Mouse (Mus musculus) E14TG2a.4 (cell line): ENCODE measurements around the gene Exoc4.

ENCODE experiments used
- H3K27me3 ChIP-seq: 2 replicates; pipeline ENCODE4 v1.6.1; 2014; ENCODE audit warnings: low read length, control low read depth; ENCODE audit not compliant: insufficient read depth
- H3K36me3 ChIP-seq: 2 replicates; pipeline ENCODE4 v1.6.1; 2014; ENCODE audit warnings: low read length, control low read depth; ENCODE audit not compliant: insufficient read depth
- H3K4me1 ChIP-seq: replicated peaks from 2 replicates; pipeline ENCODE4 v1.6.1; 2014; ENCODE audit warnings: low read depth, low read length, control low read depth
- H3K4me3 ChIP-seq: replicated peaks from 2 replicates; pipeline ENCODE4 v1.5.1; 2014; ENCODE audit warnings: mild to moderate bottlenecking, low read length
- H3K9me3 ChIP-seq: 2 replicates; pipeline ENCODE4 v1.6.1; 2014; ENCODE audit warnings: low read length, control low read depth
- CTCF ChIP-seq: conservative IDR thresholded peaks from 2 replicates; pipeline ENCODE4 v1.5.1; 2014; ENCODE audit warnings: low read length
- NANOG ChIP-seq: IDR thresholded peaks from 2 replicates; pipeline ENCODE4 v1.6.1; 2014; ENCODE audit warnings: borderline replicate concordance, low read length, mixed read lengths
- POU5F1 ChIP-seq: IDR thresholded peaks from 2 replicates; pipeline ENCODE4 v1.6.1; 2014; ENCODE audit warnings: low read length, borderline replicate concordance

Gene Exoc4

GRCm38 (mm10) chr6:33960766-33961165 is 711.9 kb downstream of the Exoc4 start:
- H3K36me3 ChIP-seq = no peaks in the 10 kb centered on the region; the same call in 1 of the 2 replicates
- H3K4me3 ChIP-seq = no peak overlapping the region
- TF ChIP-seq POU5F1 (no peak), NANOG (no peak), CTCF (no peak)
- H3K4me1 ChIP-seq = no peaks in the 10 kb centered on the region
- no peaks in the 10 kb centered on the region for H3K9me3 ChIP-seq
- H3K27me3 ChIP-seq = no peaks in the 10 kb centered on the region

- no peaks in the 10 kb centered on the region for H3K9me3 ChIP-seq
- no peaks in the 10 kb centered on the region; the same call in 1 of the 2 replicates for H3K36me3 ChIP-seq
- no peaks in the 10 kb centered on the region for H3K4me1 ChIP-seq
- no peak overlapping the region for H3K4me3 ChIP-seq
- TF ChIP-seq CTCF = no peak
- TF ChIP-seq NANOG = no peak
- no peak for TF ChIP-seq POU5F1
- H3K27me3 ChIP-seq = no peaks in the 10 kb centered on the region
Measured at GRCm38 (mm10) chr6:33963092-33963491, 714.2 kb downstream of the Exoc4 start.

- no peak overlapping the region for H3K4me3 ChIP-seq
- H3K36me3 ChIP-seq = no peaks in the 10 kb centered on the region; the same call in 1 of the 2 replicates
- H3K27me3 ChIP-seq = no peaks in the 10 kb centered on the region
- no peaks in the 10 kb centered on the region for H3K9me3 ChIP-seq
- TF ChIP-seq CTCF (no peak), NANOG (no peak), POU5F1 (no peak)
- no peaks in the 10 kb centered on the region for H3K4me1 ChIP-seq
Measured at GRCm38 (mm10) chr6:33965571-33965970, 716.7 kb downstream of the Exoc4 start.

GRCm38 (mm10) chr6:33968746-33969145 is 719.9 kb downstream of the Exoc4 start:
- TF ChIP-seq CTCF = no peak
- TF ChIP-seq NANOG = no peak
- TF ChIP-seq POU5F1 = no peak
- no peaks in the 10 kb centered on the region for H3K27me3 ChIP-seq
- peaks cover 7% of the 10 kb centered on the region; the same call in 1 of the 2 replicates for H3K4me1 ChIP-seq
- H3K9me3 ChIP-seq = no peaks in the 10 kb centered on the region
- peaks cover 10% of the 10 kb centered on the region; the same call in 1 of the 2 replicates for H3K36me3 ChIP-seq
- H3K4me3 ChIP-seq = no peak overlapping the region

- Histone ChIP-seq H3K27me3 (no peaks in the 10 kb centered on the region), H3K36me3 (peaks cover 10% of the 10 kb centered on the region; the same call in 1 of the 2 replicates), H3K4me3 (no peak overlapping the region), H3K9me3 (no peaks in the 10 kb centered on the region), H3K4me1 (peaks cover 22% of the 10 kb centered on the region)
- TF ChIP-seq NANOG (no peak), CTCF (no peak), POU5F1 (no peak)
Measured at GRCm38 (mm10) chr6:33972801-33973200, 723.9 kb downstream of the Exoc4 start.

GRCm38 (mm10) chr6:33976576-33976975 is 727.7 kb downstream of the Exoc4 start:
- no peaks in the 10 kb centered on the region for H3K9me3 ChIP-seq

GRCm38 (mm10) chr6:33977448-33977847 is 728.6 kb downstream of the Exoc4 start:
- no peaks in the 10 kb centered on the region for H3K27me3 ChIP-seq
- no peak overlapping the region for H3K4me3 ChIP-seq
- 0 out of 2 replicates have a peak, but pooled peaks cover 1% of the 10 kb centered on the region for H3K36me3 ChIP-seq
- H3K4me1 ChIP-seq = peaks cover 34% of the 10 kb centered on the region
- TF ChIP-seq POU5F1 (no peak), CTCF (no peak), NANOG (no peak)
- peaks cover 4% of the 10 kb centered on the region; the same call in 1 of the 2 replicates for H3K9me3 ChIP-seq

More at GRCm38 (mm10) chr6:33976576-33976975, 727.7 kb downstream of the Exoc4 start:
- TF ChIP-seq NANOG = no peak
- no peak for TF ChIP-seq POU5F1
- TF ChIP-seq CTCF = no peak
- H3K36me3 ChIP-seq = peaks cover 9% of the 10 kb centered on the region; the same call in 1 of the 2 replicates
- H3K27me3 ChIP-seq = no peaks in the 10 kb centered on the region
- peaks cover 32% of the 10 kb centered on the region for H3K4me1 ChIP-seq
- no peak overlapping the region for H3K4me3 ChIP-seq

GRCm38 (mm10) chr6:33977880-33978279 is 729.0 kb downstream of the Exoc4 start:
- Histone ChIP-seq H3K4me3 (no peak overlapping the region), H3K9me3 (peaks cover 8% of the 10 kb centered on the region), H3K4me1 (peaks cover 34% of the 10 kb centered on the region), H3K27me3 (no peaks in the 10 kb centered on the region), H3K36me3 (no peaks in the 10 kb centered on the region; the same call in 1 of the 2 replicates)
- TF ChIP-seq NANOG = no peak
- no peak for TF ChIP-seq POU5F1
- no peak for TF ChIP-seq CTCF

GRCm38 (mm10) chr6:33982709-33983108 is 733.8 kb downstream of the Exoc4 start:
- Histone ChIP-seq H3K4me3 (no peak overlapping the region), H3K4me1 (peaks cover 15% of the 10 kb centered on the region), H3K27me3 (no peaks in the 10 kb centered on the region), H3K36me3 (no peaks in the 10 kb centered on the region; the same call in 1 of the 2 replicates), H3K9me3 (peaks cover 11% of the 10 kb centered on the region)
- TF ChIP-seq POU5F1 (no peak), NANOG (no peak), CTCF (no peak)
